Mouse (Mus musculus) thymus, postnatal 4 days (tissue): ENCODE results near the gene Map3k10.

ENCODE experiments used
- DNase-seq: peaks from one replicate; pipeline ENCODE4 v3.0.0; 2021

Map3k10 gene

GRCm38 (mm10) chr7:27674522-27675221 lies at the start of gene Map3k10:
Gene Map3k10 (minus strand): TSS chr7:27674598.
- DNase-seq: peak; percentile 97

GRCm38 (mm10) chr7:27721951-27722350 lies 47.6 kb upstream of the Map3k10 start:
- DNase-seq: no peak

- no peak for DNase-seq
Measured at GRCm38 (mm10) chr7:27710402-27710801, 36.0 kb upstream of the Map3k10 start.

- DNase-seq: no peak
Measured at GRCm38 (mm10) chr7:27696711-27697110, 22.3 kb upstream of the Map3k10 start.

- DNase-seq: peak; percentile 72
Measured at GRCm38 (mm10) chr7:27691076-27691475, 16.7 kb upstream of the Map3k10 start.

- peak; percentile 88 for DNase-seq
Measured at GRCm38 (mm10) chr7:27688815-27689612, 14.6 kb upstream of the Map3k10 start, which contains the start of gene Zfp607b. Gene Zfp607b (plus strand): TSS chr7:27689340.

- DNase-seq: peak; percentile 17
Measured at GRCm38 (mm10) chr7:27688246-27688788, 13.9 kb upstream of the Map3k10 start.

- no peak for DNase-seq
Measured at GRCm38 (mm10) chr7:27687836-27688235, 13.4 kb upstream of the Map3k10 start.

GRCm38 (mm10) chr7:27687043-27687442 lies 12.6 kb upstream of the Map3k10 start:
- DNase-seq: no peak

GRCm38 (mm10) chr7:27685681-27686080 lies 11.3 kb upstream of the Map3k10 start:
- DNase-seq: no peak

GRCm38 (mm10) chr7:27685220-27685619 lies 10.8 kb upstream of the Map3k10 start:
- no peak for DNase-seq

- DNase-seq: no peak
Measured at GRCm38 (mm10) chr7:27683218-27683617, 8.8 kb upstream of the Map3k10 start.

- peak; percentile 23 for DNase-seq
Measured at GRCm38 (mm10) chr7:27675222-27675612, 819 bp upstream of the Map3k10 start.

GRCm38 (mm10) chr7:27674195-27674521 lies 240 bp downstream of the Map3k10 start:
- DNase-seq: no peak

GRCm38 (mm10) chr7:27673575-27674131 lies 745 bp downstream of the Map3k10 start:
- DNase-seq: peak; percentile 61

GRCm38 (mm10) chr7:27673064-27673574 lies 1.3 kb downstream of the Map3k10 start:
- DNase-seq: no peak

- DNase-seq: no peak
Measured at GRCm38 (mm10) chr7:27662038-27662437, 12.4 kb downstream of the Map3k10 start.

GRCm38 (mm10) chr7:27658712-27659663 lies 15.4 kb downstream of the Map3k10 start:
- DNase-seq: no peak

GRCm38 (mm10) chr7:27657824-27658395 lies 16.5 kb downstream of the Map3k10 start:
- DNase-seq: no peak

GRCm38 (mm10) chr7:27656600-27656999 lies 17.8 kb downstream of the Map3k10 start:
- no peak for DNase-seq

- DNase-seq: no peak
Measured at GRCm38 (mm10) chr7:27655545-27655944, 18.9 kb downstream of the Map3k10 start.
